Mouse (Mus musculus): ENCODE data around the gene Otos. TPM values are rescaled to one million over a fixed set of nuclear protein-coding genes. Genes with fewer than 3 reads are reported as not detected.

Otos gene
- polyA plus RNA-seq, 1 experiment, result 0.20 TPM

- Histone ChIP-seq H3K27me3 (ENCODE audit: control insufficient read depth, insufficient read depth, low read length) (no peaks in the 10 kb centered on the region), H3K4me1 (ENCODE audit: control insufficient read depth, insufficient read depth, insufficient read length, low read length) (peaks cover 2% of the 10 kb centered on the region; the same call in 1 of the 2 replicates), H3K27ac (ENCODE audit: insufficient read depth, low read depth, low read length) (no peak overlapping the region), H3K36me3 (ENCODE audit: control insufficient read depth, insufficient read depth, low read length) (no peaks in the 10 kb centered on the region), H3K4me3 (ENCODE audit: low read depth, low read length) (no peak overlapping the region)
- 9% methylated on average over 8 of the region's 8 CpGs for WGBS
- TF ChIP-seq CTCF (IDR thresholded peaks at IDR 0.05; ENCODE audit: extremely low read depth, insufficient read length, insufficient replicate concordance, low read depth, low read length), result peak; percentile 89; the same call in 1 of the 2 replicates
- no peak for TF ChIP-seq POLR2A (IDR thresholded peaks at IDR 0.05; ENCODE audit: low read depth, low read length)
Measured at GRCm38 (mm10) chr1:92647752-92648151, 889 bp downstream of the Otos start.

- H3K4me1 ChIP-seq (ENCODE audit: control insufficient read depth, insufficient read depth, insufficient read length, low read length), result peaks cover 5% of the 10 kb centered on the region; the same call in 1 of the 2 replicates
- 70% methylated on average over 4 of the region's 4 CpGs for WGBS
- TF ChIP-seq CTCF (IDR thresholded peaks at IDR 0.05; ENCODE audit: extremely low read depth, insufficient read length, insufficient replicate concordance, low read depth, low read length) (no peak), POLR2A (IDR thresholded peaks at IDR 0.05; ENCODE audit: low read depth, low read length) (no peak)
Measured at GRCm38 (mm10) chr1:92647026-92647425, 1.6 kb downstream of the Otos start.

GRCm38 (mm10) chr1:92646601-92647000 is 2.0 kb downstream of the Otos start:
- no peaks in the 10 kb centered on the region for H3K27me3 ChIP-seq (ENCODE audit: control insufficient read depth, insufficient read depth, low read length)
- H3K27ac ChIP-seq (ENCODE audit: insufficient read depth, low read depth, low read length), result no peak overlapping the region
- H3K4me1 ChIP-seq (ENCODE audit: control insufficient read depth, insufficient read depth, insufficient read length, low read length), result peaks cover 5% of the 10 kb centered on the region; the same call in 1 of the 2 replicates
- H3K36me3 ChIP-seq (ENCODE audit: control insufficient read depth, insufficient read depth, low read length), result no peaks in the 10 kb centered on the region
- H3K4me3 ChIP-seq (ENCODE audit: low read depth, low read length), result no peak overlapping the region
- no peak for TF ChIP-seq POLR2A (IDR thresholded peaks at IDR 0.05; ENCODE audit: low read depth, low read length)
- TF ChIP-seq CTCF (IDR thresholded peaks at IDR 0.05; ENCODE audit: extremely low read depth, insufficient read length, insufficient replicate concordance, low read depth, low read length), result no peak
- WGBS, result 56% methylated on average over 7 of the region's 7 CpGs

More at GRCm38 (mm10) chr1:92647026-92647425, 1.6 kb downstream of the Otos start:
- H3K4me3 ChIP-seq (ENCODE audit: low read depth, low read length), result no peak overlapping the region
- no peaks in the 10 kb centered on the region for H3K36me3 ChIP-seq (ENCODE audit: control insufficient read depth, insufficient read depth, low read length)
- H3K27ac ChIP-seq (ENCODE audit: insufficient read depth, low read depth, low read length), result no peak overlapping the region
- no peaks in the 10 kb centered on the region for H3K27me3 ChIP-seq (ENCODE audit: control insufficient read depth, insufficient read depth, low read length)

- Histone ChIP-seq H3K27me3 (ENCODE audit: control insufficient read depth, insufficient read depth, low read length) (no peaks in the 10 kb centered on the region), H3K4me1 (ENCODE audit: control insufficient read depth, insufficient read depth, insufficient read length, low read length) (peaks cover 5% of the 10 kb centered on the region; the same call in 1 of the 2 replicates), H3K27ac (ENCODE audit: insufficient read depth, low read depth, low read length) (no peak overlapping the region), H3K36me3 (ENCODE audit: control insufficient read depth, insufficient read depth, low read length) (no peaks in the 10 kb centered on the region), H3K4me3 (ENCODE audit: low read depth, low read length) (no peak overlapping the region)
- TF ChIP-seq POLR2A (IDR thresholded peaks at IDR 0.05; ENCODE audit: low read depth, low read length) (no peak), CTCF (IDR thresholded peaks at IDR 0.05; ENCODE audit: extremely low read depth, insufficient read length, insufficient replicate concordance, low read depth, low read length) (no peak)
- WGBS, result 43% methylated on average over 2 of the region's 2 CpGs
Measured at GRCm38 (mm10) chr1:92646111-92646510, 2.5 kb downstream of the Otos start.

GRCm38 (mm10) chr1:92644916-92645315 is 3.7 kb downstream of the Otos start:
- H3K27me3 ChIP-seq (ENCODE audit: control insufficient read depth, insufficient read depth, low read length), result no peaks in the 10 kb centered on the region
- H3K27ac ChIP-seq (ENCODE audit: insufficient read depth, low read depth, low read length), result no peak overlapping the region
- WGBS, result 77% methylated on average over 5 of the region's 5 CpGs
- H3K4me1 ChIP-seq (ENCODE audit: control insufficient read depth, insufficient read depth, insufficient read length, low read length), result peaks cover 10% of the 10 kb centered on the region; the same call in 1 of the 2 replicates
- TF ChIP-seq POLR2A (IDR thresholded peaks at IDR 0.05; ENCODE audit: low read depth, low read length), result no peak
- no peak overlapping the region for H3K4me3 ChIP-seq (ENCODE audit: low read depth, low read length)
- no peaks in the 10 kb centered on the region for H3K36me3 ChIP-seq (ENCODE audit: control insufficient read depth, insufficient read depth, low read length)

- Histone ChIP-seq H3K4me1 (ENCODE audit: control insufficient read depth, insufficient read depth, insufficient read length, low read length) (peaks cover 10% of the 10 kb centered on the region; the same call in 1 of the 2 replicates), H3K27me3 (ENCODE audit: control insufficient read depth, insufficient read depth, low read length) (no peaks in the 10 kb centered on the region), H3K27ac (ENCODE audit: insufficient read depth, low read depth, low read length) (no peak overlapping the region), H3K4me3 (ENCODE audit: low read depth, low read length) (no peak overlapping the region), H3K36me3 (ENCODE audit: control insufficient read depth, insufficient read depth, low read length) (no peaks in the 10 kb centered on the region; the same call in 1 of the 2 replicates)
- no peak for TF ChIP-seq POLR2A (IDR thresholded peaks at IDR 0.05; ENCODE audit: low read depth, low read length)
- no peak for TF ChIP-seq CTCF (IDR thresholded peaks at IDR 0.05; ENCODE audit: extremely low read depth, insufficient read length, insufficient replicate concordance, low read depth, low read length)
- WGBS, result 68% methylated on average over 4 of the region's 4 CpGs
Measured at GRCm38 (mm10) chr1:92643691-92644090, 5.0 kb downstream of the Otos start.

GRCm38 (mm10) chr1:92641514-92642272 is 6.9 kb downstream of the Otos start, which contains the start of gene Cops9:
Gene Cops9, minus strand, starts transcription at chr1:92641985.
- peak within 1 kb of the TSS; percentile 71 for H3K4me3 ChIP-seq (ENCODE audit: low read depth, low read length)
- H3K27ac ChIP-seq (ENCODE audit: insufficient read depth, low read depth, low read length), result no peak within 1 kb of the TSS
- H3K27me3 ChIP-seq (ENCODE audit: control insufficient read depth, insufficient read depth, low read length), result no peaks in the 10 kb centered on the region
- peaks cover 11% of the 10 kb centered on the region; the same call in 1 of the 2 replicates for H3K36me3 ChIP-seq (ENCODE audit: control insufficient read depth, insufficient read depth, low read length)
- 0 out of 2 replicates have a peak, but pooled peaks have one; percentile 5 for TF ChIP-seq CTCF (IDR thresholded peaks at IDR 0.05; ENCODE audit: extremely low read depth, insufficient read length, insufficient replicate concordance, low read depth, low read length)
- peak; percentile 81 for TF ChIP-seq POLR2A (IDR thresholded peaks at IDR 0.05; ENCODE audit: low read depth, low read length)
- WGBS, result 3% methylated on average over 50 of the region's 50 CpGs
- peaks cover 8% of the 10 kb centered on the region; the same call in 1 of the 2 replicates for H3K4me1 ChIP-seq (ENCODE audit: control insufficient read depth, insufficient read depth, insufficient read length, low read length)
